Mouse (Mus musculus) bone marrow macrophage, adult 2 months (primary cell): ENCODE results near the gene Uspl1. TPM values are rescaled to one million over a fixed set of nuclear protein-coding genes. Genes with fewer than 3 reads are reported as not detected.

ENCODE experiments used
- H3K27ac ChIP-seq: 2 replicates; pipeline ENCODE4 v1.5.1; 2012; ENCODE audit warnings: low read depth, low read length; ENCODE audit not compliant: insufficient read depth
- H3K4me1 ChIP-seq: 2 replicates; pipeline ENCODE4 v1.6.1; 2012; ENCODE audit warnings: low read length; ENCODE audit not compliant: control insufficient read depth, insufficient read depth
- H3K4me3 ChIP-seq: 2 replicates; pipeline ENCODE4 v1.5.1; 2012; ENCODE audit warnings: mild to moderate bottlenecking, low read length, moderate library complexity; ENCODE audit not compliant: insufficient read depth
- CTCF ChIP-seq: IDR thresholded peaks from 2 replicates; pipeline ENCODE4 v1.5.1; 2012; ENCODE audit warnings: low read depth, mild to moderate bottlenecking, low read length, moderate library complexity
- POLR2A ChIP-seq: IDR thresholded peaks from 2 replicates; pipeline ENCODE4 v1.6.1; 2012; ENCODE audit warnings: mild to moderate bottlenecking, low read depth, low read length, borderline replicate concordance
- polyA plus RNA-seq: library from polyadenylated mRNA; stranded (reverse); fragments of >200 nt; gene quantifications from 2 replicates; pipeline ENCODE4 v1.2.4, GENCODE M21; 2012; ENCODE audit not compliant: missing spikeins, insufficient read depth, insufficient read length

Gene Uspl1
- polyA plus RNA-seq, 1 experiment, result 14.8 TPM

- TF ChIP-seq POLR2A, result 0 out of 2 replicates have a peak, but pooled peaks have one; percentile 74
- TF ChIP-seq CTCF, result no peak
- peak overlapping the region; percentile 72 for H3K4me3 ChIP-seq
- H3K27ac ChIP-seq, result peak overlapping the region; percentile 67
- H3K4me1 ChIP-seq, result peaks cover 28% of the 10 kb centered on the region
Measured at GRCm38 (mm10) chr5:149264878-149265279, 80.7 kb downstream of the Uspl1 start.

Other genes starting within 250 kb of the Uspl1 start
- 0.78 TPM in 1 of 2 replicates, not detected in the other for gene Gm42791, start 189.2 kb upstream of the Uspl1 start, polyA plus RNA-seq
- 89.1 and 109 TPM in 2 replicates for gene Hmgb1, start 139 bp downstream of the Uspl1 start, polyA plus RNA-seq
- gene Alox5ap, start 80.4 kb downstream of the Uspl1 start, polyA plus RNA-seq, result 992 and 1,124 TPM in 2 replicates
- gene Medag, start 227.4 kb downstream of the Uspl1 start, polyA plus RNA-seq, result 0.19 and 0.57 TPM in 2 replicates